Mouse (Mus musculus): ENCODE data around the gene Slc1a7. TPM values are rescaled to one million over a fixed set of nuclear protein-coding genes. Genes with fewer than 3 reads are reported as not detected.

The Slc1a7 gene
- polyA plus RNA-seq, 1 experiment from 2014 or later, result 0.05 TPM

GRCm38 (mm10) chr4:107969781-107970180 is 1.6 kb downstream of the Slc1a7 start:
- no peaks in the 10 kb centered on the region for H3K9me3 ChIP-seq (replicated peaks)
- no peaks in the 10 kb centered on the region for H3K36me3 ChIP-seq
- no peak overlapping the region for H3K9ac ChIP-seq
- no peak overlapping the region for H3K4me2 ChIP-seq
- ATAC-seq (replicated peaks; ENCODE audit: insufficient number of reproducible peaks, insufficient read depth, low FRiP score, low read depth), result no peak
- no peak overlapping the region for H3K4me3 ChIP-seq
- no peak overlapping the region for H3K27ac ChIP-seq
- 0 out of 2 replicates have a peak, but pooled peaks cover 3% of the 10 kb centered on the region for H3K4me1 ChIP-seq (replicated peaks)
- H3K27me3 ChIP-seq, result 0 out of 2 replicates have a peak, but pooled peaks cover 4% of the 10 kb centered on the region

- Histone ChIP-seq H3K9ac (no peak overlapping the region), H3K27me3 (0 out of 2 replicates have a peak, but pooled peaks cover 4% of the 10 kb centered on the region), H3K27ac (no peak overlapping the region), H3K4me3 (no peak overlapping the region), H3K36me3 (no peaks in the 10 kb centered on the region), H3K4me1 (replicated peaks) (0 out of 2 replicates have a peak, but pooled peaks cover 3% of the 10 kb centered on the region), H3K4me2 (no peak overlapping the region), H3K9me3 (replicated peaks) (no peaks in the 10 kb centered on the region)
- 87% methylated on average over 1 of the region's 1 CpGs for WGBS
- no peak for ATAC-seq (replicated peaks; ENCODE audit: insufficient number of reproducible peaks, insufficient read depth, low FRiP score, low read depth)
Measured at GRCm38 (mm10) chr4:107971162-107971561, 3.0 kb downstream of the Slc1a7 start.

- Histone ChIP-seq H3K9me3 (replicated peaks) (no peaks in the 10 kb centered on the region), H3K9ac (no peak overlapping the region), H3K36me3 (no peaks in the 10 kb centered on the region), H3K4me2 (no peak overlapping the region), H3K4me3 (no peak overlapping the region), H3K4me1 (replicated peaks) (peaks cover 2% of the 10 kb centered on the region; the same call in 1 of the 2 replicates), H3K27ac (no peak overlapping the region), H3K27me3 (peaks cover 8% of the 10 kb centered on the region; the same call in 1 of the 2 replicates)
- WGBS, result 78% methylated on average over 11 of the region's 11 CpGs
- no peak for ATAC-seq (replicated peaks; ENCODE audit: insufficient number of reproducible peaks, insufficient read depth, low FRiP score, low read depth)
Measured at GRCm38 (mm10) chr4:107974527-107974926, 6.4 kb downstream of the Slc1a7 start.

- Histone ChIP-seq H3K36me3 (no peaks in the 10 kb centered on the region), H3K9ac (no peak overlapping the region), H3K27ac (no peak overlapping the region), H3K4me3 (no peak overlapping the region), H3K4me2 (no peak overlapping the region), H3K27me3 (peaks cover 8% of the 10 kb centered on the region; the same call in 1 of the 2 replicates), H3K4me1 (replicated peaks) (peaks cover 4% of the 10 kb centered on the region; the same call in 1 of the 2 replicates), H3K9me3 (replicated peaks) (no peaks in the 10 kb centered on the region)
- ATAC-seq (replicated peaks; ENCODE audit: insufficient number of reproducible peaks, insufficient read depth, low FRiP score, low read depth), result no peak
- WGBS, result 71% methylated on average over 7 of the region's 7 CpGs
Measured at GRCm38 (mm10) chr4:107975004-107975403, 6.9 kb downstream of the Slc1a7 start.

GRCm38 (mm10) chr4:107977593-107977992 is 9.5 kb downstream of the Slc1a7 start:
- Histone ChIP-seq H3K4me1 (replicated peaks) (peaks cover 4% of the 10 kb centered on the region; the same call in 1 of the 2 replicates), H3K4me2 (no peak overlapping the region), H3K9me3 (replicated peaks) (no peaks in the 10 kb centered on the region), H3K27me3 (peaks cover 4% of the 10 kb centered on the region; the same call in 1 of the 2 replicates), H3K36me3 (no peaks in the 10 kb centered on the region), H3K4me3 (no peak overlapping the region), H3K27ac (no peak overlapping the region), H3K9ac (no peak overlapping the region)
- no peak for ATAC-seq (replicated peaks; ENCODE audit: insufficient number of reproducible peaks, insufficient read depth, low FRiP score, low read depth)
- 56% methylated on average over 4 of the region's 4 CpGs for WGBS

GRCm38 (mm10) chr4:107979530-107979929 is 11.4 kb downstream of the Slc1a7 start:
- H3K36me3 ChIP-seq, result no peaks in the 10 kb centered on the region
- H3K4me1 ChIP-seq (replicated peaks), result peaks cover 4% of the 10 kb centered on the region; the same call in 1 of the 2 replicates
- H3K9me3 ChIP-seq (replicated peaks), result no peaks in the 10 kb centered on the region
- no peak for ATAC-seq (replicated peaks; ENCODE audit: insufficient number of reproducible peaks, insufficient read depth, low FRiP score, low read depth)
- peaks cover 4% of the 10 kb centered on the region; the same call in 1 of the 2 replicates for H3K27me3 ChIP-seq
- no peak overlapping the region for H3K9ac ChIP-seq
- H3K4me3 ChIP-seq, result no peak overlapping the region
- WGBS, result 46% methylated on average over 2 of the region's 2 CpGs
- H3K4me2 ChIP-seq, result no peak overlapping the region
- H3K27ac ChIP-seq, result no peak overlapping the region

GRCm38 (mm10) chr4:107980002-107980600 is 12.0 kb downstream of the Slc1a7 start:
- Histone ChIP-seq H3K4me3 (no peak overlapping the region), H3K27me3 (peaks cover 4% of the 10 kb centered on the region; the same call in 1 of the 2 replicates), H3K4me1 (replicated peaks) (peaks cover 4% of the 10 kb centered on the region; the same call in 1 of the 2 replicates), H3K9ac (no peak overlapping the region), H3K27ac (no peak overlapping the region), H3K9me3 (replicated peaks) (no peaks in the 10 kb centered on the region), H3K4me2 (no peak overlapping the region), H3K36me3 (no peaks in the 10 kb centered on the region)
- 82% methylated on average over 6 of the region's 6 CpGs for WGBS
- no peak for ATAC-seq (replicated peaks; ENCODE audit: insufficient number of reproducible peaks, insufficient read depth, low FRiP score, low read depth)

- no peak overlapping the region for H3K27ac ChIP-seq
- ATAC-seq (replicated peaks; ENCODE audit: insufficient number of reproducible peaks, insufficient read depth, low FRiP score, low read depth), result no peak
- WGBS, result 68% methylated on average over 1 of the region's 1 CpGs
Measured at GRCm38 (mm10) chr4:107983717-107984116, 15.6 kb downstream of the Slc1a7 start.

GRCm38 (mm10) chr4:107984282-107984981 is 16.3 kb downstream of the Slc1a7 start:
- Histone ChIP-seq H3K4me3 (no peak overlapping the region), H3K27ac (peak overlapping the region; percentile 35; the same call in 1 of the 2 replicates), H3K27me3 (no peaks in the 10 kb centered on the region), H3K4me2 (no peak overlapping the region), H3K36me3 (no peaks in the 10 kb centered on the region), H3K4me1 (replicated peaks) (peaks cover 3% of the 10 kb centered on the region; the same call in 1 of the 2 replicates), H3K9ac (no peak overlapping the region), H3K9me3 (replicated peaks) (no peaks in the 10 kb centered on the region)
- no peak for ATAC-seq (replicated peaks; ENCODE audit: insufficient number of reproducible peaks, insufficient read depth, low FRiP score, low read depth)
- 47% methylated on average over 7 of the region's 7 CpGs for WGBS

More at GRCm38 (mm10) chr4:107983717-107984116, 15.6 kb downstream of the Slc1a7 start:
- H3K9ac ChIP-seq, result no peak overlapping the region
- H3K4me2 ChIP-seq, result no peak overlapping the region
- H3K27me3 ChIP-seq, result no peaks in the 10 kb centered on the region
- H3K36me3 ChIP-seq, result no peaks in the 10 kb centered on the region
- H3K4me3 ChIP-seq, result no peak overlapping the region
- peaks cover 4% of the 10 kb centered on the region; the same call in 1 of the 2 replicates for H3K4me1 ChIP-seq (replicated peaks)
- H3K9me3 ChIP-seq (replicated peaks), result no peaks in the 10 kb centered on the region

- Histone ChIP-seq H3K36me3 (no peaks in the 10 kb centered on the region), H3K9ac (no peak overlapping the region), H3K9me3 (replicated peaks) (no peaks in the 10 kb centered on the region), H3K27me3 (no peaks in the 10 kb centered on the region; the same call in 1 of the 2 replicates), H3K4me3 (no peak overlapping the region), H3K27ac (no peak overlapping the region), H3K4me1 (replicated peaks) (no peaks in the 10 kb centered on the region; the same call in 1 of the 2 replicates), H3K4me2 (no peak overlapping the region)
- WGBS, result 87% methylated on average over 5 of the region's 5 CpGs
- no peak for ATAC-seq (replicated peaks; ENCODE audit: insufficient number of reproducible peaks, insufficient read depth, low FRiP score, low read depth)
Measured at GRCm38 (mm10) chr4:107985812-107986211, 17.7 kb downstream of the Slc1a7 start.

- no peaks in the 10 kb centered on the region for H3K9me3 ChIP-seq (replicated peaks)
- H3K9ac ChIP-seq, result no peak overlapping the region
- H3K4me1 ChIP-seq (replicated peaks), result peaks cover 2% of the 10 kb centered on the region
- no peaks in the 10 kb centered on the region for H3K36me3 ChIP-seq
- no peak overlapping the region for H3K4me2 ChIP-seq
- ATAC-seq (replicated peaks; ENCODE audit: insufficient number of reproducible peaks, insufficient read depth, low FRiP score, low read depth), result no peak
- no peaks in the 10 kb centered on the region; the same call in 1 of the 2 replicates for H3K27me3 ChIP-seq
- no peak overlapping the region for H3K4me3 ChIP-seq
- 78% methylated on average over 11 of the region's 11 CpGs for WGBS
- H3K27ac ChIP-seq, result no peak overlapping the region
Measured at GRCm38 (mm10) chr4:107986386-107987168, 18.4 kb downstream of the Slc1a7 start.
